Mouse (Mus musculus): ENCODE measurements around the gene 2610301B20Rik. TPM values are rescaled to one million over a fixed set of nuclear protein-coding genes. Genes with fewer than 3 reads are reported as not detected.

2610301B20Rik gene
- polyA plus RNA-seq, 1 experiment from 2014 or later = 41.3 TPM

GRCm38 (mm10) chr4:10911909-10912478, 37.7 kb downstream of the 2610301B20Rik start:
- Histone ChIP-seq H3K36me3 (no peaks in the 10 kb centered on the region), H3K4me3 (no peak overlapping the region), H3K4me1 (peaks cover 3% of the 10 kb centered on the region; the same call in 1 of the 2 replicates), H3K27me3 (no peaks in the 10 kb centered on the region), H3K4me2 (no peak overlapping the region), H3K27ac (no peak overlapping the region), H3K9ac (no peak overlapping the region), H3K9me3 (no peaks in the 10 kb centered on the region)
- WGBS = 74% methylated on average over 6 of the region's 6 CpGs
- ATAC-seq (ENCODE audit: insufficient number of reproducible peaks, insufficient read depth, low FRiP score, low TSS enrichment, low read depth) = no peak

GRCm38 (mm10) chr4:10912611-10913301, 38.5 kb downstream of the 2610301B20Rik start:
- Histone ChIP-seq H3K27me3 (no peaks in the 10 kb centered on the region), H3K9ac (no peak overlapping the region), H3K4me3 (no peak overlapping the region), H3K4me1 (peaks cover 3% of the 10 kb centered on the region; the same call in 1 of the 2 replicates), H3K9me3 (no peaks in the 10 kb centered on the region), H3K36me3 (no peaks in the 10 kb centered on the region), H3K4me2 (no peak overlapping the region), H3K27ac (no peak overlapping the region)
- peak; percentile 79; the same call in 1 of the 2 replicates for ATAC-seq (ENCODE audit: insufficient number of reproducible peaks, insufficient read depth, low FRiP score, low TSS enrichment, low read depth)
- 24% methylated on average over 7 of the region's 7 CpGs for WGBS

- Histone ChIP-seq H3K9ac (no peak overlapping the region), H3K4me2 (no peak overlapping the region), H3K36me3 (no peaks in the 10 kb centered on the region), H3K27me3 (no peaks in the 10 kb centered on the region), H3K9me3 (no peaks in the 10 kb centered on the region), H3K4me3 (no peak overlapping the region), H3K4me1 (peaks cover 3% of the 10 kb centered on the region; the same call in 1 of the 2 replicates), H3K27ac (no peak overlapping the region)
- WGBS = 87% methylated on average over 3 of the region's 3 CpGs
- no peak for ATAC-seq (ENCODE audit: insufficient number of reproducible peaks, insufficient read depth, low FRiP score, low TSS enrichment, low read depth)
These were observed 39.1 kb downstream of the 2610301B20Rik start for GRCm38 (mm10) chr4:10913409-10913808.

- no peak overlapping the region for H3K4me3 ChIP-seq
- no peak overlapping the region for H3K9ac ChIP-seq
- ATAC-seq (ENCODE audit: insufficient number of reproducible peaks, insufficient read depth, low FRiP score, low TSS enrichment, low read depth) = no peak
- H3K4me2 ChIP-seq = no peak overlapping the region
- H3K27ac ChIP-seq = no peak overlapping the region
- H3K4me1 ChIP-seq = peaks cover 3% of the 10 kb centered on the region; the same call in 1 of the 2 replicates
- no peaks in the 10 kb centered on the region for H3K9me3 ChIP-seq
- WGBS = 71% methylated on average over 2 of the region's 2 CpGs
- H3K27me3 ChIP-seq = no peaks in the 10 kb centered on the region
- no peaks in the 10 kb centered on the region for H3K36me3 ChIP-seq
These were observed 40.5 kb downstream of the 2610301B20Rik start for GRCm38 (mm10) chr4:10914766-10915165.

- H3K4me2 ChIP-seq = no peak overlapping the region
- no peak for ATAC-seq (ENCODE audit: insufficient number of reproducible peaks, insufficient read depth, low FRiP score, low TSS enrichment, low read depth)
- no peaks in the 10 kb centered on the region for H3K9me3 ChIP-seq
- H3K36me3 ChIP-seq = no peaks in the 10 kb centered on the region
- no peak overlapping the region for H3K4me3 ChIP-seq
- H3K4me1 ChIP-seq = peaks cover 3% of the 10 kb centered on the region; the same call in 1 of the 2 replicates
- no peak overlapping the region for H3K27ac ChIP-seq
- no peaks in the 10 kb centered on the region for H3K27me3 ChIP-seq
- WGBS = 69% methylated on average over 3 of the region's 3 CpGs
- H3K9ac ChIP-seq = no peak overlapping the region
These were observed 41.0 kb downstream of the 2610301B20Rik start for GRCm38 (mm10) chr4:10915271-10915670.

- Histone ChIP-seq H3K4me1 (no peaks in the 10 kb centered on the region), H3K36me3 (no peaks in the 10 kb centered on the region), H3K27ac (no peak overlapping the region), H3K4me2 (no peak overlapping the region), H3K9ac (no peak overlapping the region), H3K4me3 (no peak overlapping the region), H3K9me3 (no peaks in the 10 kb centered on the region), H3K27me3 (no peaks in the 10 kb centered on the region)
- ATAC-seq (ENCODE audit: insufficient number of reproducible peaks, insufficient read depth, low FRiP score, low TSS enrichment, low read depth) = no peak
- WGBS = 77% methylated on average over 8 of the region's 8 CpGs
These were observed 44.1 kb downstream of the 2610301B20Rik start for GRCm38 (mm10) chr4:10918402-10918801.

- no peak for ATAC-seq (ENCODE audit: insufficient number of reproducible peaks, insufficient read depth, low FRiP score, low TSS enrichment, low read depth)
- Histone ChIP-seq H3K27me3 (no peaks in the 10 kb centered on the region), H3K36me3 (no peaks in the 10 kb centered on the region), H3K4me1 (no peaks in the 10 kb centered on the region), H3K9ac (no peak overlapping the region), H3K27ac (no peak overlapping the region), H3K9me3 (no peaks in the 10 kb centered on the region), H3K4me3 (no peak overlapping the region), H3K4me2 (no peak overlapping the region)
- WGBS = 36% methylated on average over 5 of the region's 5 CpGs
These were observed 44.8 kb downstream of the 2610301B20Rik start for GRCm38 (mm10) chr4:10919097-10919496.

GRCm38 (mm10) chr4:10919530-10919929, 45.2 kb downstream of the 2610301B20Rik start:
- Histone ChIP-seq H3K4me2 (no peak overlapping the region), H3K9ac (no peak overlapping the region), H3K27ac (no peak overlapping the region), H3K9me3 (no peaks in the 10 kb centered on the region), H3K27me3 (no peaks in the 10 kb centered on the region), H3K4me1 (no peaks in the 10 kb centered on the region), H3K36me3 (no peaks in the 10 kb centered on the region), H3K4me3 (no peak overlapping the region)
- 88% methylated on average over 3 of the region's 3 CpGs for WGBS
- no peak for ATAC-seq (ENCODE audit: insufficient number of reproducible peaks, insufficient read depth, low FRiP score, low TSS enrichment, low read depth)

- no peak overlapping the region for H3K27ac ChIP-seq
- no peak overlapping the region for H3K9ac ChIP-seq
- no peak overlapping the region for H3K4me2 ChIP-seq
- no peaks in the 10 kb centered on the region for H3K36me3 ChIP-seq
- WGBS = 84% methylated on average over 6 of the region's 6 CpGs
- ATAC-seq (ENCODE audit: insufficient number of reproducible peaks, insufficient read depth, low FRiP score, low TSS enrichment, low read depth) = no peak
- no peak overlapping the region for H3K4me3 ChIP-seq
- H3K9me3 ChIP-seq = no peaks in the 10 kb centered on the region
- H3K27me3 ChIP-seq = no peaks in the 10 kb centered on the region
- no peaks in the 10 kb centered on the region for H3K4me1 ChIP-seq
These were observed 45.7 kb downstream of the 2610301B20Rik start for GRCm38 (mm10) chr4:10919987-10920386.

- H3K9ac ChIP-seq = no peak overlapping the region
- H3K27me3 ChIP-seq = no peaks in the 10 kb centered on the region
- H3K4me2 ChIP-seq = no peak overlapping the region
- 92% methylated on average over 6 of the region's 6 CpGs for WGBS
- no peak for ATAC-seq (ENCODE audit: insufficient number of reproducible peaks, insufficient read depth, low FRiP score, low TSS enrichment, low read depth)
- no peaks in the 10 kb centered on the region for H3K36me3 ChIP-seq
- H3K9me3 ChIP-seq = no peaks in the 10 kb centered on the region
- no peak overlapping the region for H3K27ac ChIP-seq
- no peaks in the 10 kb centered on the region for H3K4me1 ChIP-seq
- H3K4me3 ChIP-seq = no peak overlapping the region
These were observed 46.3 kb downstream of the 2610301B20Rik start for GRCm38 (mm10) chr4:10920622-10921021.

GRCm38 (mm10) chr4:10923180-10923579, 48.9 kb downstream of the 2610301B20Rik start:
- Histone ChIP-seq H3K9me3 (no peaks in the 10 kb centered on the region), H3K4me1 (no peaks in the 10 kb centered on the region), H3K27ac (no peak overlapping the region), H3K4me2 (no peak overlapping the region), H3K9ac (no peak overlapping the region), H3K36me3 (no peaks in the 10 kb centered on the region), H3K4me3 (no peak overlapping the region), H3K27me3 (no peaks in the 10 kb centered on the region)
- no peak for ATAC-seq (ENCODE audit: insufficient number of reproducible peaks, insufficient read depth, low FRiP score, low TSS enrichment, low read depth)
- 61% methylated on average over 6 of the region's 6 CpGs for WGBS

GRCm38 (mm10) chr4:10924140-10924539, 49.8 kb downstream of the 2610301B20Rik start:
- WGBS = 64% methylated on average over 2 of the region's 2 CpGs
- no peak for ATAC-seq (ENCODE audit: insufficient number of reproducible peaks, insufficient read depth, low FRiP score, low TSS enrichment, low read depth)
- Histone ChIP-seq H3K27ac (no peak overlapping the region), H3K4me1 (no peaks in the 10 kb centered on the region), H3K9me3 (no peaks in the 10 kb centered on the region), H3K4me2 (no peak overlapping the region), H3K9ac (no peak overlapping the region), H3K36me3 (no peaks in the 10 kb centered on the region), H3K27me3 (no peaks in the 10 kb centered on the region), H3K4me3 (no peak overlapping the region)
